Mouse (Mus musculus) MEL-GATA-1-ER (cell line): ENCODE data around the gene Midn.
A peak's percentile ranks its signal among the peaks of the same experiment; 100 is the strongest.
"Not testable (repeated sequence)": the region's sequence is repeated elsewhere in the genome, so short reads cannot be mapped to it uniquely, and the experiment has no call there.

Source experiments
- DNase-seq: peaks from one replicate; pipeline ENCODE4 v3.0.0-alpha.2; 2012; ENCODE audit warnings: low read depth; ENCODE audit errors: extremely low read depth

Midn gene

GRCm38 (mm10) chr10:80157141-80157929 lies 9.3 kb downstream of the Midn start:
- no peak for DNase-seq

- no peak for DNase-seq
These were observed 10.4 kb downstream of the Midn start for GRCm38 (mm10) chr10:80158307-80158986.

- no peak for DNase-seq
These were observed 11.0 kb downstream of the Midn start for GRCm38 (mm10) chr10:80159021-80159560.

- DNase-seq = peak; percentile 96
These were observed 11.7 kb downstream of the Midn start for GRCm38 (mm10) chr10:80159561-80160454.

- no peak for DNase-seq
These were observed 12.6 kb downstream of the Midn start for GRCm38 (mm10) chr10:80160455-80161371.

- no peak for DNase-seq
These were observed 13.6 kb downstream of the Midn start for GRCm38 (mm10) chr10:80161522-80162242.

GRCm38 (mm10) chr10:80162243-80162608 lies 14.2 kb downstream of the Midn start:
- DNase-seq = no peak

- DNase-seq = no peak
These were observed 14.7 kb downstream of the Midn start for GRCm38 (mm10) chr10:80162716-80163299.

- no peak for DNase-seq
These were observed 15.6 kb downstream of the Midn start for GRCm38 (mm10) chr10:80163721-80164120.

- no peak for DNase-seq
These were observed 16.3 kb downstream of the Midn start for GRCm38 (mm10) chr10:80164161-80164997.

GRCm38 (mm10) chr10:80164998-80165344 lies 16.9 kb downstream of the Midn start:
- DNase-seq = peak; percentile 86

GRCm38 (mm10) chr10:80165392-80166128 lies 17.5 kb downstream of the Midn start, which contains the start of gene Cirbp:
Gene Cirbp, plus strand, starts transcription at chr10:80165985.
- peak; percentile 65 for DNase-seq

GRCm38 (mm10) chr10:80166136-80166535 lies 18.1 kb downstream of the Midn start:
- not testable (repeated sequence) for DNase-seq

- DNase-seq = peak; percentile 90
These were observed 19.5 kb downstream of the Midn start for GRCm38 (mm10) chr10:80167460-80168037.

GRCm38 (mm10) chr10:80168038-80168661 lies 20.1 kb downstream of the Midn start:
- DNase-seq = peak; percentile 83

GRCm38 (mm10) chr10:80169070-80169469 lies 21.0 kb downstream of the Midn start:
- DNase-seq = no peak

- DNase-seq = no peak
These were observed 21.6 kb downstream of the Midn start for GRCm38 (mm10) chr10:80169651-80170050.
